Mouse (Mus musculus) ovary, adult 2 months (tissue): ENCODE results near the gene Ilf2. TPM values are rescaled to one million over a fixed set of nuclear protein-coding genes. Genes with fewer than 3 reads are reported as not detected.

Source experiments
- polyA plus RNA-seq: library from polyadenylated mRNA; depleted of rRNA; stranded (reverse); fragments of >200 nt; gene quantifications from 2 replicates; pipeline ENCODE4 v1.2.3, GENCODE M21; 2012; rRNA removed

Ilf2 gene
- polyA plus RNA-seq = 22.2 and 28.1 TPM in 2 replicates

DNA sequence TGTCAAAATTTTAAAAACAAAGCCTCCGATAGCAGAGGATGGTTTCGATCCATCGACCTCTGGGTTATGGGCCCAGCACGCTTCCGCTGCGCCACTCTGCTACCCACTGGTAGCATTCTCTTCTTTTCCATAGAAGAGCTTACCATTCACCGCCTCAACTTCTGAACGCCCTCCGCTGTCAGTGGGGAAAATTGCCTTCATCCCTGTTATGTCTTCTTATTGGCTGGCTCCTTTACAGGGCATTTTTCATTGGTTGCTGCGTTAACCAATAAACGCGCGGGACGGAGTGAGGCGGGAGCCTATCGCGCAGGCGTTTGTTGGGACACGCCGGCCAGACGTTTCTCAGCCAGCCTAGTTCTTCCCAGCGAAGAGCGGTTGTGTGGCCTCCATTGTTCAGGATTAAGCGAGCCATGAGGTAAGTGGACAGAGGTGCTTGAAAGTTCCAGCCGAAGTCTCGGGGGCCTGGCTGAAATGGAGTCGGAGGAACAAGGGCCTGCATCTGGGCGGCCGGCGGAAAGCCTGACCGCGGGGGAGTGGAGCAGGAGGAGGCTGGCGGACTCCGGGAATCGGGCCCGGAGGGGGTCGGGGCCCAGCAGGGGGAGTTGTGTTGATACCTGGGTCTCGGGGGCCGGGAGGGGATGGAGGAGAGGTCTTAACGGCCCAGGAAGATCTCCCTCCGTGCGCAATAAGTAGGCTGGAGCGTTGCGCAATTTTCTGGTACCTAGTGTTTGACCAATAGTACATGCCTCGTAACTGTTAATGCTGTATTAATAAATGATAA is at the start of gene Ilf2:
Ilf2 (plus strand) TSS at position 296 of the 781 bp plus-strand sequence.

DNA sequence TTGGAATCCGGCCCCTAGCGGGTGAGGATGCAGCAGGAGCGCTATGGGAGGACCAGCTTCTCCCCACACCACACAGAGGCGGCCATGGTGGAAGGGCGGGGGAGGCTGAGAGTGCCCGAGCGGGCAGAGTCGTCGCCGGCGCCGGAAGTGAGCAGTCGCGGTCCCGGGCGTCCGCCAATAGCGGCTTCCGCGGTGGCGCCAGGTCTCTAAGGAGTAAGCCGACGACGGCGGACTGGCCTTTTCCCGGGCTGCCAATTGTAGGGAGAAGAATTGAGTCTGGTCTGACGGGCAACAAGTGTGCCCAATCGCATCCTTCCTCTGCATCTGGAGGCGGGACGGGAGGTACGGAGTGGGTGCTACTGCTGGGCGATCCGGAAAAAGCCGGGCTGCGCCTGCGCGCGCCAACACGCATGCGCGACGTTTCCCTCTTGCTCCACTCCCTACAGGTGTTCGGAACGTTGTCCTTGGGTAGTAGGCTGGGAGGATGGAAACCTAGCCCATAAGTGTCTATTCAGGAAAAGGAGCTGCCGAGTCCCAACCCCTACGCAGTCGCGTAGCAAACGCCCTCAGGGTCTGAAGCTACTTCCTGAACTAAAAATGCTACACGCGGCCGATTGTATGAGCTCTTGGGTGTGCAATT is 42.4 kb upstream of the Ilf2 start, which contains the start of gene Ints3:
Ints3 (minus strand) TSS at position 242 of the 640 bp plus-strand sequence.

DNA sequence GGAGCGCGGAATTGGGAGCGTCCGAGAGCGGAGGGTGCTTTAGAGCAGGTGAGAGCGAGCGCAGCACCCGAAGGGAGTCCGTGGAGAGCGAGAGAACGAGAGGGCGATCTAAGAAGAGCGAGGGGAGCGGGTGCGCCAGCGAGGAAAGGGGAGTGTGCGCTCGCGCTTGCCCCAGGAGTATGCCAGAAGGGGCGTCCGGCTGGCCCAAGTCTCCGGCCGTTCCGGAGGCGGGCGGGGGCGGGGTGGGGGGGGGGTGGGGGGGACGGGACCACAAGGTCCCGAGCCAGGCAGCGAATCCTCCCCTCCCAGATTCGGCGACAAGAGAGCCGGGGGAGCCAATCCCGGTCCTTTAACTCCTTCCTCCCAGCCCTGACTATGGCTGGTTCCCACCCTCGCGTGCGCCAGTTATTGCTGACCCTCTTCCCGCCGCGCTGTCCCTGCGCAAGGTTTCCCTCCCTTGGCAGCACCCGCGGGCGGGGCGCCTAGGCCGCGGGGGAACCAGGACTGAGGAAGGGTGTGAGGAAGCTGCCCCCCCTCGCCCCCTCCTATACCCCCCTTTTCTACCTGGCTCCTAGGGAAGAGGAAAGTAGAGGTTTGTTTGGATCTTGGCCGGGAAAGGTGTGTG is 10.1 kb upstream of the Ilf2 start, which contains the start of gene Npr1:
Npr1 (minus strand) TSS at position 181 of the 625 bp plus-strand sequence.

DNA sequence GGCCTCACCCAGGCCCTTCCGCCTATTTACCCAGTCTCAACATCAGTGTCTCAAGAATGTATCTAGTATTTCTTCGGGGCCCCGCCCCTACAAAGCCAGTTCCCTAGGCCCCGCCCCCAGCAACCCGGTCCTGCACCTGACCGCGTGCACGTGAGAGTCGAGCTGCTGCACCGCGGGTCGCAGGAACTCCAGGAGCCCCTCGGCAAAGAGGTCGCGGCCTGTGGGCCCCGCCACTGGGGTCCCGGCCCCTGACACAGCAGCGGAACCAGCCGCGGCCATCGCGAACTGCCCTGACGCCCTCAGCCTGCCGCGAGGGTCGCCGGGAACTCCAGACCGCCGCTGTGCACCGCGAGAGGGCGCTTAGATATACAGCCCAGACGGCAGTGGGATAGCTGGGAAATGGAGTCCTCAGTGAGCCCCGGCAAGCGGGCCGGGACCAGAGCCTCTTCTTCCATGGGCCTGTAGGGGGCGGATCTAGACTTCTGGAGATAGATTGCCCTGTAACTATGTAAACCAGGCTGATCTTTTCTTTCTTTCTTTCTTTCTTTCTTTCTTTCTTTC is 14.8 kb downstream of the Ilf2 start, which contains the start of gene Snapin:
Snapin (minus strand) TSS at position 338 of the 561 bp plus-strand sequence.

DNA sequence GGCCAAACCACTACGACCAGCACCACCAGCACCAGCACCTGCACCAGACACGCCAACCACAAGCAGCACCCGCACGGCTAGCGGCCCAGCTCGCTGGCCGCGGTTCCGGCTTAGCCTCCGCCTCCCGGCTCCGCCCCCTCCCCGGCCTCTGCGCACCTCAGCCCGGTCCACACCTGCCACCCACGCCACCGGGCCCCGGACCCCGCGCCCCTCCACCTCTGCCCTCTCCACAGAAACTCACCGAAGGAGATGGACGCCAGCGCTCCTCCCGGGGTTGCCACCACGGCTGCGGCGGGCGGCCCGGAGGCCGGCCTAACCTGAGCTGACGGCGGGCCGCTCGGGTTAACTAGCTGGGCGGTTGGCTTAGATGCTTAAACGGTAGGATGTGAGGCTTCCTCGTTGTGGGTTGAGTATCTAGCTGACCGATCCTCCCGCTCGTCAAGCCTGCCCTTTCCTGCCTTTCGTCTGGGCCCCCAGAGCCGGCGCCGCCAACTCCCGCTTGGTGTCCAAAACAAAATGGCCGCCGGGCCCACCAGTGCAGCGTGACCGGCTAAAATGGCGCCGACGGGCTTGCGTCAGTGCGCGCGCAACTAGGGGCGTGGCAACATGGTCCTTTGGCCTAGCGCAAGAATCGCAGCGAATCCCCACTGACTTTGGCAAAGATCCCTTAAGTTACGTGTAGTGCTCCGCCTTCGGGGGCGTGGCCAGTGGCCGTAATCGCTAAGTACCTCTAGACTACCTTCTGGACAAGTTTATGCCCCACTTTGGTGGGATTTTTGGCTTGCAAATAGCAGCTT is 33.2 kb downstream of the Ilf2 start, which contains the start of gene Chtop:
Chtop (minus strand) TSS at position 549 of the 797 bp plus-strand sequence.

DNA sequence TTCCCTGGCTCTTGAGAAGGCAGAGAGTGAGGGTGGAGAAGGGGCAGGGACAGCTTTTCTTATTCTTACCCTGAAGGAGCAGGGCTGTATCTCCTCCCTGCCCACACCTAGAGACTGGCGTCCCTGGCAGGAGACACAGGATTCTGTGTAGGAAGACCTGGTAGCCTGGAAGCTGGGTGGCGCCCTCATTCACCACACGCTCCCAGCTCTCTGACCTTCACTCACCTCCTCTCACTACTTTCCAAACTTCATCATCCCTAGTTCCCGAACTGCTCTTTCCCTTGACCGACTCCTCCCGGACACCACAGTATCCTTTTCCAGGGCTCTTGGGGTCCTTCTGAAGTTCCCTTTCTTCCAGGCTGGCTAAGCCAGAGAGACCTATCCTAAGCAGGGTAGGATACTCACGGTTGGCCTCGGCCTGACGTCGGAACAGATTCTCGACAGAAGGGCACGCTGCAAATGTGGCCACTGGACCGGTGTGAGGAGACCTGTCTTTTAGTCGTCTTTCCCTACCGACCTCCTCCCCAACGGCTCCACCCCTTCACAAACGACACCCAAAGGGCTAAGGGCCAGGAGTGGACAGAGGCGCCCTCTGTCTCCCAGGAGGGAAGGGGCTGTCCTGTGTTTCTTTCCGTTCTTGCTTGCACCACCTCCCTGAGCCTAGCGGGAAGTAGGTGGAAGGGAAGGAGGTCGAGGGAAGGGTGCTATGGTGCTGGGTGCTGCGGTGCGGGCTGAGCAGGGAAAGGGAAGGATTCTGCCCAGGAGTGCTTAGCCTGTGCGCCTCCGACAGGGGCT is 38.1 kb downstream of the Ilf2 start, which contains the start of the genes S100a1 and S100a13:
S100a1 (minus strand) TSS at position 597 of the 795 bp plus-strand sequence.
S100a13 (plus strand) TSS at position 640 of the 795 bp plus-strand sequence.

DNA sequence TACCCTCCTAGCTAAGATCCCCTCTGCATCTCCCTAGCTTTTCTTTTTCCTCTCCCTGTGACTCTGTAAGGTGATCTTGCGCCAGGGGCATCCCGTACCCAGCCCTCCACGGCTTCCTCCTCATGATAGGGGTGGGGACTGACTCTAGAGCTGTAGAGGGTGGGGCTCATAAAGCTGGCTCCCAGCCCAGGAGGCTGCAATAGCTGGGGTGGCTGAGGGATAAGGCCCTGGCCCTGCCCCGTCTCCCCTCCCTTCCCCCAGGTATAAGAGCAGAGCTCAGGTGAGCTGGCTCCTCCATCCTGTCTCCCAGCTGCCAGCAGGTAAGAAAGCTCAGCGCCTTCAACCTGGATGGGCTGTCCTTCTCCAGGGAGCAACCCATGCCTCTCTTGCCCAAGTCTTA is 50.7 kb downstream of the Ilf2 start, which contains the start of gene S100a14:
S100a14 (plus strand) TSS at position 277 of the 400 bp plus-strand sequence.

DNA sequence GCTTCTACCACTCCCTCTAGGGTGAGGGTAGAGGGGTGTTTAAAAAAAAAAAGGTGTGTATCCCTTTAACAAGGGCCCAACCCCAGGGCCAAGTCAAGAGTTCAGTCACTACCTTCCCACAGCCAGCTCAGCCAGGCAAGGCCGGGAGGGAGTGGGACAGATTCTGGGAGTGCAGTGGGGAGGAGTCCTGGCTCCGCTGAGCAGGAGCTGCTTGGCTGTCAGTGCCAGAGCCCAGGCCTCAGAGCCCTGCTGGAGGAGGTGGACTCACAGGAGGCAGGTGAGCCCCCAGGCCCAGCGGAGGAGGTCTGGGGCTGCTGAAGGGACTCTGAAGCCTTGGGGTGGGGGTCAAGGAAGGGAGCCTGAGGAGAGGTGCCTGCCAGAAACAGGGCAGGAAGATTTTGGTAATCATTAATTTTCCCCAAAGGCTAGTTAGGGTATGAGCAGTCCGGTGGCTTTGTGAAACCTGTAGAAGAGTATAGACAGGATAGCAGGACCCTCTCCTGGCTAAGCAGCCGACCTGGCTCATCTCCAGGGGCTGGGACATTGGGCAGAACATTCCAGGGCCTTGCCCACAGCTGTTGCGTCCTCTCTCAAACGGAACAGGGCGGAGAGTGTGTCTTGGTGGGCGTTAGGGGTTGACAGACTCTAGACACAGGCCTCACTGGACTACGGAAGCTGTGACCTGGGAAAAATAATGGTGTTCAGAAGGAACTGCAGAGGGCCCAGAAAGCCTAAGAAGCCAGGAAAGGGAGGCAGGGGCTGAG is 61.4 kb downstream of the Ilf2 start, which contains the start of gene S100a16:
S100a16 (plus strand) TSS at position 114 of the 764 bp plus-strand sequence.

Other genes with a start within 250 kb of the Ilf2 start
- 97.7 and 117 TPM in 2 replicates for gene Jtb, start 244.5 kb upstream of the Ilf2 start, polyA plus RNA-seq
- gene Creb3l4, start 232.6 kb upstream of the Ilf2 start, polyA plus RNA-seq = 10.1 and 10.6 TPM in 2 replicates
- 136 and 164 TPM in 2 replicates for gene Slc39a1, start 228.0 kb upstream of the Ilf2 start, polyA plus RNA-seq
- 72.6 and 97.9 TPM in 2 replicates for gene Crtc2, start 222.0 kb upstream of the Ilf2 start, polyA plus RNA-seq
- gene Dennd4b, start 210.9 kb upstream of the Ilf2 start, polyA plus RNA-seq = 46.7 and 50.1 TPM in 2 replicates
- gene Gatad2b, start 182.9 kb upstream of the Ilf2 start, polyA plus RNA-seq = 23.1 and 34.5 TPM in 2 replicates
- gene Slc27a3, start 86.2 kb upstream of the Ilf2 start, polyA plus RNA-seq = 89.8 and 106 TPM in 2 replicates
- gene Ints3, start 42.5 kb upstream of the Ilf2 start, polyA plus RNA-seq = 52.9 and 54.0 TPM in 2 replicates
- 182 and 195 TPM in 2 replicates for gene Npr1, start 10.3 kb upstream of the Ilf2 start, polyA plus RNA-seq
- gene Snapin, start 14.9 kb downstream of the Ilf2 start, polyA plus RNA-seq = 28.8 and 37.7 TPM in 2 replicates
- gene Chtop, start 33.4 kb downstream of the Ilf2 start, polyA plus RNA-seq = 51.9 and 52.0 TPM in 2 replicates
- gene S100a1, start 38.3 kb downstream of the Ilf2 start, polyA plus RNA-seq = 48.7 and 59.7 TPM in 2 replicates
- 19.4 and 20.1 TPM in 2 replicates for gene S100a13, start 38.3 kb downstream of the Ilf2 start, polyA plus RNA-seq
- gene S100a14, start 50.7 kb downstream of the Ilf2 start, polyA plus RNA-seq = 0.15 and 0.22 TPM in 2 replicates
- 121 and 140 TPM in 2 replicates for gene S100a16, start 61.1 kb downstream of the Ilf2 start, polyA plus RNA-seq
- 2.2 and 2.4 TPM in 2 replicates for gene S100a3, start 84.5 kb downstream of the Ilf2 start, polyA plus RNA-seq
- gene S100a2, start 114.1 kb downstream of the Ilf2 start, polyA plus RNA-seq = not detected in 2 replicates
- not detected in 2 replicates for gene Gm42674, start 125.8 kb downstream of the Ilf2 start, polyA plus RNA-seq
- 31.2 and 38.9 TPM in 2 replicates for gene S100a4, start 127.6 kb downstream of the Ilf2 start, polyA plus RNA-seq
- not detected in 2 replicates for gene S100a5, start 132.4 kb downstream of the Ilf2 start, polyA plus RNA-seq
- 404 and 418 TPM in 2 replicates for gene S100a6, start 136.8 kb downstream of the Ilf2 start, polyA plus RNA-seq
- gene S100a7a, start 177.9 kb downstream of the Ilf2 start, polyA plus RNA-seq = 0.59 and 0.87 TPM in 2 replicates
- not detected in 2 replicates for gene S100a8, start 192.9 kb downstream of the Ilf2 start, polyA plus RNA-seq
- gene S100a9, start 219.6 kb downstream of the Ilf2 start, polyA plus RNA-seq = not detected in 2 replicates